Mouse (Mus musculus): Measurements from ENCODE around the gene Fto. TPM values are rescaled to one million over a fixed set of nuclear protein-coding genes. Genes with fewer than 3 reads are reported as not detected.
A peak's percentile ranks its signal among the peaks of the same experiment; 100 is the strongest.

Gene Fto
- polyA plus RNA-seq, 1 experiment from 2014 or later, result 19.9 TPM

- Histone ChIP-seq H3K27me3 (ENCODE audit: control insufficient read depth, insufficient read depth, low read depth, low read length) (no peaks in the 10 kb centered on the region), H3K4me1 (ENCODE audit: control insufficient read depth, low read depth, low read length) (peaks cover 5% of the 10 kb centered on the region), H3K27ac (ENCODE audit: low read length) (no peak overlapping the region), H3K9ac (ENCODE audit: low read depth, low read length) (no peak overlapping the region), H3K4me2 (ENCODE audit: low read depth, low read length) (no peak overlapping the region), H3K9me3 (replicated peaks; ENCODE audit: control insufficient read depth, low read length) (no peaks in the 10 kb centered on the region), H3K36me3 (ENCODE audit: control insufficient read depth, insufficient read depth) (no peaks in the 10 kb centered on the region), H3K4me3 (ENCODE audit: low read depth, low read length) (no peak overlapping the region)
- WGBS (ENCODE audit: insufficient replicate concordance), result 8% methylated on average over 6 of the region's 6 CpGs
- 0 out of 2 replicates have a peak, but pooled peaks have one; percentile 24 for ATAC-seq (ENCODE audit: low read depth)
These were observed 204.8 kb downstream of the Fto start for GRCm38 (mm10) chr8:91518085-91518484.

GRCm38 (mm10) chr8:91522201-91522600 lies 208.9 kb downstream of the Fto start:
- peaks cover 10% of the 10 kb centered on the region for H3K4me1 ChIP-seq (ENCODE audit: control insufficient read depth, low read depth, low read length)
- H3K36me3 ChIP-seq (ENCODE audit: control insufficient read depth, insufficient read depth), result no peaks in the 10 kb centered on the region
- no peak for ATAC-seq (ENCODE audit: low read depth)
- no peak overlapping the region for H3K9ac ChIP-seq (ENCODE audit: low read depth, low read length)
- H3K4me2 ChIP-seq (ENCODE audit: low read depth, low read length), result no peak overlapping the region
- no peaks in the 10 kb centered on the region for H3K9me3 ChIP-seq (replicated peaks; ENCODE audit: control insufficient read depth, low read length)
- no peak overlapping the region for H3K4me3 ChIP-seq (ENCODE audit: low read depth, low read length)
- 72% methylated on average over 12 of the region's 12 CpGs for WGBS (ENCODE audit: insufficient replicate concordance)
- no peak overlapping the region for H3K27ac ChIP-seq (ENCODE audit: low read length)
- H3K27me3 ChIP-seq (ENCODE audit: control insufficient read depth, insufficient read depth, low read depth, low read length), result no peaks in the 10 kb centered on the region

GRCm38 (mm10) chr8:91524056-91524864 lies 210.9 kb downstream of the Fto start:
- Histone ChIP-seq H3K27ac (ENCODE audit: low read length) (no peak overlapping the region), H3K9me3 (replicated peaks; ENCODE audit: control insufficient read depth, low read length) (no peaks in the 10 kb centered on the region), H3K4me2 (ENCODE audit: low read depth, low read length) (no peak overlapping the region), H3K27me3 (ENCODE audit: control insufficient read depth, insufficient read depth, low read depth, low read length) (no peaks in the 10 kb centered on the region), H3K4me1 (ENCODE audit: control insufficient read depth, low read depth, low read length) (peaks cover 5% of the 10 kb centered on the region), H3K36me3 (ENCODE audit: control insufficient read depth, insufficient read depth) (no peaks in the 10 kb centered on the region), H3K9ac (ENCODE audit: low read depth, low read length) (no peak overlapping the region), H3K4me3 (ENCODE audit: low read depth, low read length) (no peak overlapping the region)
- 66% methylated on average over 16 of the region's 16 CpGs for WGBS (ENCODE audit: insufficient replicate concordance)
- no peak for ATAC-seq (ENCODE audit: low read depth)

- H3K4me3 ChIP-seq (ENCODE audit: low read depth, low read length), result no peak overlapping the region
- peaks cover 8% of the 10 kb centered on the region for H3K4me1 ChIP-seq (ENCODE audit: control insufficient read depth, low read depth, low read length)
- H3K4me2 ChIP-seq (ENCODE audit: low read depth, low read length), result no peak overlapping the region
- 40% methylated on average over 4 of the region's 4 CpGs for WGBS (ENCODE audit: insufficient replicate concordance)
- H3K36me3 ChIP-seq (ENCODE audit: control insufficient read depth, insufficient read depth), result no peaks in the 10 kb centered on the region
- H3K27ac ChIP-seq (ENCODE audit: low read length), result no peak overlapping the region
- no peaks in the 10 kb centered on the region for H3K27me3 ChIP-seq (ENCODE audit: control insufficient read depth, insufficient read depth, low read depth, low read length)
- no peaks in the 10 kb centered on the region for H3K9me3 ChIP-seq (replicated peaks; ENCODE audit: control insufficient read depth, low read length)
- ATAC-seq (ENCODE audit: low read depth), result no peak
- no peak overlapping the region for H3K9ac ChIP-seq (ENCODE audit: low read depth, low read length)
These were observed 211.5 kb downstream of the Fto start for GRCm38 (mm10) chr8:91524865-91525250.

- H3K4me2 ChIP-seq (ENCODE audit: low read depth, low read length), result no peak overlapping the region
- no peak overlapping the region for H3K9ac ChIP-seq (ENCODE audit: low read depth, low read length)
- no peaks in the 10 kb centered on the region for H3K27me3 ChIP-seq (ENCODE audit: control insufficient read depth, insufficient read depth, low read depth, low read length)
- H3K4me3 ChIP-seq (ENCODE audit: low read depth, low read length), result no peak overlapping the region
- no peaks in the 10 kb centered on the region for H3K36me3 ChIP-seq (ENCODE audit: control insufficient read depth, insufficient read depth)
- no peak overlapping the region for H3K27ac ChIP-seq (ENCODE audit: low read length)
- peak; percentile 8; the same call in 1 of the 2 replicates for ATAC-seq (ENCODE audit: low read depth)
- peaks cover 8% of the 10 kb centered on the region for H3K4me1 ChIP-seq (ENCODE audit: control insufficient read depth, low read depth, low read length)
- H3K9me3 ChIP-seq (replicated peaks; ENCODE audit: control insufficient read depth, low read length), result no peaks in the 10 kb centered on the region
- WGBS (ENCODE audit: insufficient replicate concordance), result 48% methylated on average over 10 of the region's 10 CpGs
These were observed 212.1 kb downstream of the Fto start for GRCm38 (mm10) chr8:91525342-91525817.

- H3K4me3 ChIP-seq (ENCODE audit: low read depth, low read length), result no peak overlapping the region
- no peak overlapping the region for H3K4me2 ChIP-seq (ENCODE audit: low read depth, low read length)
- H3K27me3 ChIP-seq (ENCODE audit: control insufficient read depth, insufficient read depth, low read depth, low read length), result no peaks in the 10 kb centered on the region
- no peaks in the 10 kb centered on the region for H3K36me3 ChIP-seq (ENCODE audit: control insufficient read depth, insufficient read depth)
- ATAC-seq (ENCODE audit: low read depth), result no peak
- H3K4me1 ChIP-seq (ENCODE audit: control insufficient read depth, low read depth, low read length), result peaks cover 8% of the 10 kb centered on the region
- 70% methylated on average over 2 of the region's 2 CpGs for WGBS (ENCODE audit: insufficient replicate concordance)
- no peak overlapping the region for H3K27ac ChIP-seq (ENCODE audit: low read length)
- no peak overlapping the region for H3K9ac ChIP-seq (ENCODE audit: low read depth, low read length)
- no peaks in the 10 kb centered on the region for H3K9me3 ChIP-seq (replicated peaks; ENCODE audit: control insufficient read depth, low read length)
These were observed 215.6 kb downstream of the Fto start for GRCm38 (mm10) chr8:91528967-91529366.

- Histone ChIP-seq H3K9me3 (replicated peaks; ENCODE audit: control insufficient read depth, low read length) (no peaks in the 10 kb centered on the region), H3K4me1 (ENCODE audit: control insufficient read depth, low read depth, low read length) (peaks cover 8% of the 10 kb centered on the region), H3K36me3 (ENCODE audit: control insufficient read depth, insufficient read depth) (no peaks in the 10 kb centered on the region), H3K9ac (ENCODE audit: low read depth, low read length) (no peak overlapping the region), H3K4me3 (ENCODE audit: low read depth, low read length) (no peak overlapping the region), H3K4me2 (ENCODE audit: low read depth, low read length) (no peak overlapping the region), H3K27me3 (ENCODE audit: control insufficient read depth, insufficient read depth, low read depth, low read length) (no peaks in the 10 kb centered on the region), H3K27ac (ENCODE audit: low read length) (no peak overlapping the region)
- ATAC-seq (ENCODE audit: low read depth), result peak; percentile 80
- 58% methylated on average over 5 of the region's 5 CpGs for WGBS (ENCODE audit: insufficient replicate concordance)
These were observed 216.4 kb downstream of the Fto start for GRCm38 (mm10) chr8:91529699-91530098.

GRCm38 (mm10) chr8:91530656-91531055 lies 217.3 kb downstream of the Fto start:
- H3K36me3 ChIP-seq (ENCODE audit: control insufficient read depth, insufficient read depth), result no peaks in the 10 kb centered on the region
- no peak overlapping the region for H3K27ac ChIP-seq (ENCODE audit: low read length)
- no peak overlapping the region for H3K4me3 ChIP-seq (ENCODE audit: low read depth, low read length)
- no peak for ATAC-seq (ENCODE audit: low read depth)
- no peaks in the 10 kb centered on the region for H3K9me3 ChIP-seq (replicated peaks; ENCODE audit: control insufficient read depth, low read length)
- H3K4me2 ChIP-seq (ENCODE audit: low read depth, low read length), result no peak overlapping the region
- H3K4me1 ChIP-seq (ENCODE audit: control insufficient read depth, low read depth, low read length), result peaks cover 4% of the 10 kb centered on the region
- 74% methylated on average over 8 of the region's 8 CpGs for WGBS (ENCODE audit: insufficient replicate concordance)
- H3K9ac ChIP-seq (ENCODE audit: low read depth, low read length), result no peak overlapping the region
- no peaks in the 10 kb centered on the region for H3K27me3 ChIP-seq (ENCODE audit: control insufficient read depth, insufficient read depth, low read depth, low read length)

- ATAC-seq (ENCODE audit: low read depth), result no peak
- 32% methylated on average over 8 of the region's 8 CpGs for WGBS (ENCODE audit: insufficient replicate concordance)
- Histone ChIP-seq H3K36me3 (ENCODE audit: control insufficient read depth, insufficient read depth) (no peaks in the 10 kb centered on the region), H3K4me3 (ENCODE audit: low read depth, low read length) (no peak overlapping the region), H3K4me1 (ENCODE audit: control insufficient read depth, low read depth, low read length) (peaks cover 4% of the 10 kb centered on the region), H3K27ac (ENCODE audit: low read length) (no peak overlapping the region), H3K27me3 (ENCODE audit: control insufficient read depth, insufficient read depth, low read depth, low read length) (no peaks in the 10 kb centered on the region), H3K9me3 (replicated peaks; ENCODE audit: control insufficient read depth, low read length) (no peaks in the 10 kb centered on the region), H3K4me2 (ENCODE audit: low read depth, low read length) (no peak overlapping the region), H3K9ac (ENCODE audit: low read depth, low read length) (no peak overlapping the region)
These were observed 218.6 kb downstream of the Fto start for GRCm38 (mm10) chr8:91531971-91532370.

All from liver, embryonic 16.5 days (tissue).